Mouse (Mus musculus) forebrain, postnatal 0 days (tissue): Measurements from ENCODE around the gene Tmc3. TPM values are rescaled to one million over a fixed set of nuclear protein-coding genes. Genes with fewer than 3 reads are reported as not detected.
A peak's percentile ranks its signal among the peaks of the same experiment; 100 is the strongest.

Experiments used
- ATAC-seq: fragments of 200-750 bp; cut with Nextera tagmentation; 2 replicates; pipeline ENCODE4 v1.8.0; 2017; ENCODE audit warnings: mild to moderate bottlenecking, moderate library complexity
- DNase-seq: peaks from one replicate; pipeline ENCODE4 v3.0.0-alpha.2; 2015
- H3K27ac ChIP-seq: fragments of 300-500 bp; sonication (generic); 2 replicates; pipeline ENCODE4 v1.5.1; 2014; ENCODE audit warnings: low read depth, mild to moderate bottlenecking, antibody characterized with exemption, low read length, moderate library complexity, mixed read lengths
- H3K27me3 ChIP-seq: fragments of 300-500 bp; sonication (generic); 2 replicates; pipeline ENCODE4 v1.6.1; 2014; ENCODE audit warnings: mild to moderate bottlenecking, low read length, mixed read lengths; ENCODE audit not compliant: insufficient read depth
- H3K36me3 ChIP-seq: fragments of 300-500 bp; sonication (generic); 2 replicates; pipeline ENCODE4 v1.6.1; 2014; ENCODE audit warnings: mild to moderate bottlenecking, moderate library complexity; ENCODE audit not compliant: insufficient read depth
- H3K4me1 ChIP-seq: fragments of 300-500 bp; sonication (generic); 2 replicates; pipeline ENCODE4 v1.6.1; 2014; ENCODE audit warnings: antibody characterized with exemption; ENCODE audit not compliant: insufficient read depth
- H3K4me2 ChIP-seq: fragments of 300-500 bp; sonication (generic); 2 replicates; pipeline ENCODE4 v1.6.1; 2014; ENCODE audit warnings: low read depth, mild to moderate bottlenecking, moderate library complexity
- H3K4me3 ChIP-seq: fragments of 300-500 bp; sonication (generic); 2 replicates; pipeline ENCODE4 v1.5.1; 2014; ENCODE audit warnings: low read depth, low read length, mixed read lengths
- H3K9ac ChIP-seq: fragments of 300-500 bp; sonication (generic); 2 replicates; pipeline ENCODE4 v1.6.1; 2014; ENCODE audit warnings: mild to moderate bottlenecking
- H3K9me3 ChIP-seq: fragments of 300-500 bp; sonication (generic); 2 replicates; pipeline ENCODE4 v1.6.1; 2016; ENCODE audit warnings: low read length
- CTCF ChIP-seq: sonication (generic); IDR thresholded peaks from 2 replicates; pipeline ENCODE4 v1.5.1; 2016; ENCODE audit warnings: antibody characterized with exemption, control low read depth, low read depth
- WGBS: fragments of 180-500 bp; shearing (Covaris S2); extraction: QIAGEN DNeasy Blood & Tissue Kit; methylation state at CpG from one replicate; pipeline ENCODE4 v1.1.7; 2014; 5-methylcytosine and 5-hydroxymethylcytosine counted together
- polyA plus RNA-seq: library from polyadenylated mRNA; unstranded; fragments of >200 nt; fragmentation: Nextera tagmentation; extraction: Ambion mirVana; gene quantifications from 2 replicates; pipeline ENCODE4 v1.2.1, GENCODE M21; 2015
- total RNA-seq: library from RNA; depleted of rRNA; stranded (reverse); fragments of >200 nt; gene quantifications from 2 replicates; pipeline ENCODE4 v1.2.3, GENCODE M21; 2014

Tmc3 gene
- total and polyA plus RNA-seq, 2 experiments from 2014 or later = 0.08 to 0.24 TPM

GRCm38 (mm10) chr7:83568815-83569214 is 15.9 kb upstream of the Tmc3 start:
- no peaks in the 10 kb centered on the region for H3K4me1 ChIP-seq
- H3K36me3 ChIP-seq = no peaks in the 10 kb centered on the region
- no peaks in the 10 kb centered on the region for H3K27me3 ChIP-seq
- ATAC-seq = no peak
- no peak for TF ChIP-seq CTCF
- no peak overlapping the region for H3K27ac ChIP-seq
- WGBS = 80% methylated on average over 2 of the region's 2 CpGs
- no peak for DNase-seq
- H3K4me3 ChIP-seq = no peak overlapping the region
- no peak overlapping the region for H3K4me2 ChIP-seq
- H3K9ac ChIP-seq = no peak overlapping the region
- no peaks in the 10 kb centered on the region for H3K9me3 ChIP-seq

DNA sequence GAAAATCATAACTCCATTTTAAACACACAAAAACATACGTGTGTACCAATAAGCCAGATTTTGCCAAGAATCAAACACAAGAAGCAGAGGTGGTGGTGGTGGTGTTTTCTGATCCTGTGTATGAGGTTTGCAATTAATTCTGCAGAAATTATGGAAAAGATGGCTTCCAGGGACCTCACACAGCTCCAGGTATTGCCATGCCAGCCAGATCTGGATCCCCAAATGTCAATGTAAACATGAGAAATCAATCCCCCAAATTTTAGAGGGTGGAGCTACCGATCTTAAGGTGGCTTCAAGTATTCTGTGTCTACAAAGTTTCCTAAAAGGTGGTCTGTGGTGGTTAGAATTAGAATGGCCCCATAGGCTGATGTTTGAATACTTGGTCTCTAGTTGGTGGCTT is 15.3 kb upstream of the Tmc3 start:
- TF ChIP-seq CTCF = no peak
- Histone ChIP-seq H3K36me3 (no peaks in the 10 kb centered on the region), H3K4me1 (no peaks in the 10 kb centered on the region), H3K9me3 (no peaks in the 10 kb centered on the region), H3K27me3 (no peaks in the 10 kb centered on the region), H3K4me2 (no peak overlapping the region), H3K9ac (no peak overlapping the region), H3K4me3 (no peak overlapping the region), H3K27ac (no peak overlapping the region)
- whole genome bisulfite sequencing = 95% methylated on average over 2 of the region's 2 CpGs
- no peak for DNase-seq
- no peak for ATAC-seq

DNA sequence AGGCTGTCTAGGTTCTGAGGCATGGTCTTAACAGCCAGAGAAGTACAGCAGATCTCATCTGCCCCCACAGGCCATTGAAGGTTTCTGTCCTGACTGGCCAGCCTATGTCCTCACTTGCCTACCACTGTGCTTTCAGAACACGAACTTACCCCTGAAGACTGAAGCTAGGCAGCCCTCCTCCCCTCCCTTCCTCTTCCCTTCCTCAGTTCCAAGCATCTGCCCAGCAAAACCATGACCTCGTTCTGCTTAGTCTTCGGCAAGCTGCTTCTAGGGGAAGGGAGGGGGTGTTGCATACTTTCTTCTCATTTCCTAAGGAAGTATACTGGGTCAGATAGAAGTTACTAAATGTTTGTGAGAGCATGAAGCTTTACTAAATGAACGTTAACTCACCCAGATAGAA is 13.7 kb upstream of the Tmc3 start:
- no peak overlapping the region for H3K27ac ChIP-seq
- no peaks in the 10 kb centered on the region for H3K27me3 ChIP-seq
- H3K36me3 ChIP-seq = no peaks in the 10 kb centered on the region
- ATAC-seq = no peak
- DNase-seq = no peak
- WGBS = 63% methylated on average over 4 of the region's 4 CpGs
- TF ChIP-seq CTCF = no peak
- no peak overlapping the region for H3K4me2 ChIP-seq
- no peaks in the 10 kb centered on the region for H3K9me3 ChIP-seq
- no peaks in the 10 kb centered on the region for H3K4me1 ChIP-seq
- no peak overlapping the region for H3K4me3 ChIP-seq
- H3K9ac ChIP-seq = no peak overlapping the region

DNA sequence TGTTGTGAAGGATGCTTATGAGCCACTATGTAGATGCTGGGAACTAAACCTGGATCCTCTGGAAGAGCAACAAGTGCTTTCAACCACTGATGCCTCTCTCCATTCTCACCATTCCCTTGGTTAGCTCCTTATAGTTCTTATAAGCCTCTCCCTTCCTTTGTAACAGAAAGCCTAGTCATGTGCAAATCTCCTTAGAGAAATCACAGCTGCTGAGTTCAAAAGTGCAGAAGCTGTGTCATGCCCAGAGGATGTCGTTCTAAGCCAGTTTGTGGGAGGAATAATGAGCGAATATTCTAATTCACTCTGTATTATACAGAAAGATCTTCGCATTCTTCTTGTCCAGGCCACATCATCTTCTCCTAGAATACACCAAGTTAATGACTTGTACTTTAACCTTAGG is 12.8 kb upstream of the Tmc3 start:
- Histone ChIP-seq H3K4me1 (no peaks in the 10 kb centered on the region), H3K4me2 (no peak overlapping the region), H3K36me3 (no peaks in the 10 kb centered on the region), H3K4me3 (no peak overlapping the region), H3K9ac (no peak overlapping the region), H3K27me3 (no peaks in the 10 kb centered on the region), H3K27ac (no peak overlapping the region), H3K9me3 (no peaks in the 10 kb centered on the region)
- WGBS = 59% methylated on average over 3 of the region's 3 CpGs
- TF ChIP-seq CTCF = no peak
- no peak for ATAC-seq
- DNase-seq = no peak

DNA sequence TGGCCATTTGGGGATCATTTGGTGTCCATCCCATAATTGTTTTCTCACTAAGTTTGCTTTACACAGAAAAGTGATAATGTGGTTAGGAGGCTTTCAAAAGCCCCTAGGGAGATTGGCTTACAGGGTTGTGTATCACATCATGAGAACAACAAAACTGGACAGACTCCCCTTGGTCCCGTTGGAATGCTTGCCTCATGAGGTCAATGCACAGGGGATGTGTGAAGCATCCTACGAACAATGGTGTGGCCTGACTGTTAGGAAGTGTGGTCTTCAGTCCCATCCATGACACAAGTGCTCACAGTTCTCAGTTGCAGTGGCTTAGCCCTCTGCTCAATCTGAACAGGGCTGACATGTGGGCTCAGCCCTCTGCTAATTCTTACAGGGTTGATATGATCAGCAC is 12.3 kb upstream of the Tmc3 start:
- no peaks in the 10 kb centered on the region for H3K4me1 ChIP-seq
- H3K9ac ChIP-seq = no peak overlapping the region
- no peaks in the 10 kb centered on the region for H3K36me3 ChIP-seq
- no peak overlapping the region for H3K4me2 ChIP-seq
- no peak overlapping the region for H3K4me3 ChIP-seq
- WGBS = 68% methylated on average over 2 of the region's 2 CpGs
- ATAC-seq (no peak), DNase-seq (no peak)
- H3K9me3 ChIP-seq = no peaks in the 10 kb centered on the region
- TF ChIP-seq CTCF = no peak
- no peaks in the 10 kb centered on the region for H3K27me3 ChIP-seq
- H3K27ac ChIP-seq = no peak overlapping the region

- TF ChIP-seq CTCF = no peak
- Histone ChIP-seq H3K4me1 (no peaks in the 10 kb centered on the region), H3K27me3 (no peaks in the 10 kb centered on the region), H3K9me3 (no peaks in the 10 kb centered on the region), H3K36me3 (no peaks in the 10 kb centered on the region), H3K9ac (no peak overlapping the region), H3K27ac (no peak overlapping the region), H3K4me2 (no peak overlapping the region), H3K4me3 (no peak overlapping the region)
- DNase-seq (peak; percentile 48), ATAC-seq (peak; percentile 91)
- 53% methylated on average over 4 of the region's 4 CpGs for WGBS
Observed at GRCm38 (mm10) chr7:83580946-83581345, 3.8 kb upstream of the Tmc3 start.

- no peaks in the 10 kb centered on the region for H3K4me1 ChIP-seq
- DNase-seq (no peak), ATAC-seq (no peak)
- no peaks in the 10 kb centered on the region for H3K9me3 ChIP-seq
- H3K36me3 ChIP-seq = no peaks in the 10 kb centered on the region
- H3K4me3 ChIP-seq = no peak overlapping the region
- no peak overlapping the region for H3K4me2 ChIP-seq
- TF ChIP-seq CTCF = no peak
- no peak overlapping the region for H3K27ac ChIP-seq
- no peak overlapping the region for H3K9ac ChIP-seq
- H3K27me3 ChIP-seq = no peaks in the 10 kb centered on the region
- 58% methylated on average over 3 of the region's 3 CpGs for WGBS
Observed at GRCm38 (mm10) chr7:83594056-83594455, 9.3 kb downstream of the Tmc3 start.

DNA sequence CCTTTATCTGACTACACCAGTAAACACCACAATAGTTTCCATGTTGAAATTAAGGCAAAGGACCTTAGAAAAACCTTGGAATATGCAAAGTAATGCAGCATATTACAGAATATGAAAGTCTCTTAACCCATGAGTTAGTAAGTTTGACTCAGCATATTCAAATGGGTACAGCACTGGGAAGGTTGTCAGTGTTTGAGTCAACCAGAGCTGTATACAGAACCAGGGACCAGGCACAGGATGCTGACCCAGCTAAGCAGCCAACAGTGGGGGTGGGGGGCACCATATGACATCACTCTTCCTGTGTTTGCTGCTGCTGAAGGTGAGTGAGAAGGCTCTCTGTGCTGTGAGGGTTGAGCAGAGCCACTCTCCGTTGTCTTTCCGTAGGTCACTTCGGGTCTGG is 12.3 kb downstream of the Tmc3 start:
- no peak for TF ChIP-seq CTCF
- 84% methylated on average over 3 of the region's 3 CpGs for WGBS
- DNase-seq (no peak), ATAC-seq (no peak)
- H3K36me3 ChIP-seq = no peaks in the 10 kb centered on the region
- no peak overlapping the region for H3K4me3 ChIP-seq
- no peaks in the 10 kb centered on the region for H3K27me3 ChIP-seq
- H3K9me3 ChIP-seq = no peaks in the 10 kb centered on the region
- no peak overlapping the region for H3K9ac ChIP-seq
- H3K4me2 ChIP-seq = no peak overlapping the region
- no peaks in the 10 kb centered on the region for H3K4me1 ChIP-seq
- H3K27ac ChIP-seq = no peak overlapping the region
